Mouse (Mus musculus) cerebellum, adult 2 months (tissue): ENCODE results near the gene Cxcr5. TPM values are rescaled to one million over a fixed set of nuclear protein-coding genes. Genes with fewer than 3 reads are reported as not detected.

Experiments used
- DNase-seq, 2 experiments: peaks; one replicate each; pipeline ENCODE4 v3.0.0; 2021
- H3K27ac ChIP-seq: fragments of 200-500 bp; 2 replicates; pipeline ENCODE4 v1.5.1; 2012; ENCODE audit warnings: low read length, control low read depth, inconsistent platforms; ENCODE audit not compliant: insufficient read depth
- H3K27me3 ChIP-seq: fragments of 200-500 bp; 2 replicates; pipeline ENCODE4 v1.6.1; 2012; ENCODE audit warnings: inconsistent platforms, mild to moderate bottlenecking, low read length, moderate library complexity; ENCODE audit not compliant: control insufficient read depth, insufficient read depth
- H3K4me1 ChIP-seq: fragments of 200-500 bp; 2 replicates; pipeline ENCODE4 v1.6.1; 2011; ENCODE audit warnings: low read length; ENCODE audit not compliant: control insufficient read depth, insufficient read depth
- H3K4me3 ChIP-seq: fragments of 200-500 bp; replicated peaks from 2 replicates; pipeline ENCODE3; 2011; ENCODE audit warnings: mild to moderate bottlenecking, low read depth, low read length, control low read depth; ENCODE audit not compliant: insufficient read depth
- CTCF ChIP-seq: fragments of 200-500 bp; IDR thresholded peaks from 2 replicates; pipeline ENCODE4 v1.5.1; 2011; ENCODE audit warnings: low read depth, mild to moderate bottlenecking, control low read depth, low read length, moderate library complexity, borderline replicate concordance; ENCODE audit not compliant: insufficient read depth
- POLR2A ChIP-seq: fragments of 200-500 bp; IDR thresholded peaks from 2 replicates; pipeline ENCODE4 v1.6.1; 2011; ENCODE audit warnings: low read length, control low read depth, borderline replicate concordance; ENCODE audit not compliant: insufficient read depth
- WGBS: fragments of 180-500 bp; shearing (Covaris S2); methylation state at CpG from one replicate; pipeline ENCODE4 v1.1.7; 2018; 5-methylcytosine and 5-hydroxymethylcytosine counted together
- polyA plus RNA-seq: library from polyadenylated mRNA; depleted of rRNA; stranded (reverse); fragments of >200 nt; gene quantifications from 2 replicates; pipeline ENCODE4 v1.2.3, GENCODE M21; 2012

Gene Cxcr5
- polyA plus RNA-seq, 1 experiment, result 0.20 TPM

GRCm38 (mm10) chr9:44593886-44594285, 32.2 kb upstream of the Cxcr5 start:
- TF ChIP-seq CTCF (no peak), POLR2A (no peak)
- H3K27me3 ChIP-seq, result no peaks in the 10 kb centered on the region
- no peak for DNase-seq
- no peak overlapping the region for H3K4me3 ChIP-seq
- H3K4me1 ChIP-seq, result peaks cover 7% of the 10 kb centered on the region; the same call in 1 of the 2 replicates
- H3K27ac ChIP-seq, result no peak overlapping the region
- WGBS, result 91% methylated on average over 4 of the region's 4 CpGs

GRCm38 (mm10) chr9:44593221-44593620, 31.5 kb upstream of the Cxcr5 start:
- Histone ChIP-seq H3K4me1 (peaks cover 7% of the 10 kb centered on the region; the same call in 1 of the 2 replicates), H3K27me3 (no peaks in the 10 kb centered on the region), H3K4me3 (no peak overlapping the region), H3K27ac (no peak overlapping the region)
- 95% methylated on average over 4 of the region's 4 CpGs for WGBS
- TF ChIP-seq CTCF (no peak), POLR2A (no peak)
- no peak for DNase-seq

GRCm38 (mm10) chr9:44591595-44592188, 30.0 kb upstream of the Cxcr5 start:
- Histone ChIP-seq H3K4me3 (no peak overlapping the region), H3K27me3 (no peaks in the 10 kb centered on the region), H3K4me1 (peaks cover 7% of the 10 kb centered on the region; the same call in 1 of the 2 replicates), H3K27ac (no peak overlapping the region)
- TF ChIP-seq POLR2A (no peak), CTCF (no peak)
- DNase-seq, result no peak
- 66% methylated on average over 7 of the region's 7 CpGs for WGBS

- Histone ChIP-seq H3K4me3 (no peak overlapping the region), H3K4me1 (peaks cover 7% of the 10 kb centered on the region; the same call in 1 of the 2 replicates), H3K27me3 (no peaks in the 10 kb centered on the region), H3K27ac (peak overlapping the region; percentile 17; the same call in 1 of the 2 replicates)
- WGBS, result 4% methylated on average over 2 of the region's 2 CpGs
- DNase-seq, result peak; percentile 87 to 90
- no peak for TF ChIP-seq CTCF
- no peak for TF ChIP-seq POLR2A
Measured at GRCm38 (mm10) chr9:44590969-44591368, 29.3 kb upstream of the Cxcr5 start.

GRCm38 (mm10) chr9:44589095-44589494, 27.4 kb upstream of the Cxcr5 start:
- H3K4me1 ChIP-seq, result peaks cover 7% of the 10 kb centered on the region; the same call in 1 of the 2 replicates
- DNase-seq, result no peak
- H3K4me3 ChIP-seq, result no peak overlapping the region
- TF ChIP-seq CTCF (no peak), POLR2A (no peak)
- no peak overlapping the region for H3K27ac ChIP-seq
- H3K27me3 ChIP-seq, result no peaks in the 10 kb centered on the region

GRCm38 (mm10) chr9:44588605-44589004, 26.9 kb upstream of the Cxcr5 start:
- no peak overlapping the region for H3K27ac ChIP-seq
- H3K4me1 ChIP-seq, result peaks cover 7% of the 10 kb centered on the region; the same call in 1 of the 2 replicates
- H3K27me3 ChIP-seq, result no peaks in the 10 kb centered on the region
- 87% methylated on average over 9 of the region's 9 CpGs for WGBS
- TF ChIP-seq CTCF (no peak), POLR2A (no peak)
- DNase-seq, result no peak
- no peak overlapping the region for H3K4me3 ChIP-seq

GRCm38 (mm10) chr9:44587262-44588160, 25.8 kb upstream of the Cxcr5 start:
- H3K27ac ChIP-seq, result no peak overlapping the region
- H3K27me3 ChIP-seq, result no peaks in the 10 kb centered on the region
- no peak overlapping the region for H3K4me3 ChIP-seq
- TF ChIP-seq CTCF, result no peak
- no peak for TF ChIP-seq POLR2A
- H3K4me1 ChIP-seq, result peaks cover 7% of the 10 kb centered on the region; the same call in 1 of the 2 replicates
- DNase-seq, result no peak
- 93% methylated on average over 9 of the region's 9 CpGs for WGBS

- Histone ChIP-seq H3K4me1 (peaks cover 7% of the 10 kb centered on the region; the same call in 1 of the 2 replicates), H3K27me3 (no peaks in the 10 kb centered on the region), H3K4me3 (no peak overlapping the region), H3K27ac (no peak overlapping the region)
- no peak for DNase-seq
- 73% methylated on average over 8 of the region's 8 CpGs for WGBS
- no peak for TF ChIP-seq CTCF
- TF ChIP-seq POLR2A, result no peak
Measured at GRCm38 (mm10) chr9:44586640-44587261, 25.1 kb upstream of the Cxcr5 start.
